Mouse (Mus musculus): ENCODE results near the gene Vmn1r209. TPM values are rescaled to one million over a fixed set of nuclear protein-coding genes. Genes with fewer than 3 reads are reported as not detected.
"Not testable (repeated sequence)": the region's sequence is repeated elsewhere in the genome, so short reads cannot be mapped to it uniquely, and the experiment has no call there.

Gene Vmn1r209
- polyA plus RNA-seq, 1 experiment from 2014 or later: not detected

DNA sequence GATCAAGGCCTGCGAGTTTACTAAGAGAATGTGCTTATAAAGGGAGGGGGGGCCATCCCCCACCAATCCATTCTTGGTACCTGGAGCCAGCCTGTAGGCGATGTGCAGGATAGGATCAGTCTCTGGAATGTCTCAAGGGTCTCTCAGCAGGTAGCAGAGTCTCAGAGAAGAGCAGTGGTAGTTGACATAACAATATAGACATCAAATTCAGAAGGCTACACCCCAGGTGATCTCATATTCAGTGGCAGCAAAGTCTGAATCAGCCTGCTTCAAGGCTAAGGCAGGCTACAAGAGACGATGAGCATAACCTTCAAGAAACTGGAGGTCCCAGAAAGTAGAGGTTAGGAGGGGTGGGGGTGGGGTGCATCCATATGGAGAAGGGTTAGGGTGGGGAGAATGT, 21.4 kb downstream of the Vmn1r209 start:
- not testable (repeated sequence) for ATAC-seq (replicated peaks; ENCODE audit: insufficient number of reproducible peaks, low FRiP score, low TSS enrichment, low read depth); H3K4me3 ChIP-seq (ENCODE audit: low read depth, low read length); H3K4me2 ChIP-seq (ENCODE audit: low read depth, low read length); H3K9ac ChIP-seq (replicated peaks; ENCODE audit: low read length); H3K36me3 ChIP-seq (replicated peaks; ENCODE audit: control insufficient read depth, insufficient read depth, low read depth, low read length); H3K27me3 ChIP-seq (ENCODE audit: control insufficient read depth, insufficient read depth, low read length); DNase-seq (ENCODE audit: low spot score); H3K9me3 ChIP-seq (replicated peaks; ENCODE audit: control insufficient read depth, low read length); H3K4me1 ChIP-seq (ENCODE audit: control insufficient read depth, insufficient read depth, low read length); H3K27ac ChIP-seq (replicated peaks; ENCODE audit: low read depth, low read length)
- 82% methylated on average over 3 of the region's 3 CpGs for WGBS

DNA sequence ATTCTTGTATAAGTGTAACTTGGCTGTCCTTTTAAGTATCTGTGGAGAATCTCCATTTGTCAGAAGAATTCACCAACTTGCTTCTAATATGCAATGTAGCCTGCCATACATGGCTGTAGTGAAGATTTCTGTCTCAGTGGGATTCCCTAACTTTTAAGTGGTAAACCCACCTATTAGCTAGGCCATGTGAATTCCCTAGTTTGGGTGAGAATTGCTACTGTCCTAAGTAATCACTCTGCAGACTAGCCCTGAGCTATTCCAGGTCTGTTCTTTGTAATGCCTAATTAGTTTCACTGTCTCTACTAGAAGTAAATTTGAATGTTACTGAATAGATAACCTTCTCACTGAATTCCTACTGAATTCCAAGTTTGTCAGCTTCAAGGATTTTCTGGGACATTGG, 25.3 kb downstream of the Vmn1r209 start:
- not testable (repeated sequence) for H3K9ac ChIP-seq (replicated peaks; ENCODE audit: low read length); H3K4me2 ChIP-seq (ENCODE audit: low read depth, low read length); H3K9me3 ChIP-seq (replicated peaks; ENCODE audit: control insufficient read depth, low read length); H3K27ac ChIP-seq (replicated peaks; ENCODE audit: low read depth, low read length); DNase-seq (ENCODE audit: low spot score); H3K4me1 ChIP-seq (ENCODE audit: control insufficient read depth, insufficient read depth, low read length); H3K36me3 ChIP-seq (replicated peaks; ENCODE audit: control insufficient read depth, insufficient read depth, low read depth, low read length); H3K27me3 ChIP-seq (ENCODE audit: control insufficient read depth, insufficient read depth, low read length); H3K4me3 ChIP-seq (ENCODE audit: low read depth, low read length); ATAC-seq (replicated peaks; ENCODE audit: insufficient number of reproducible peaks, low FRiP score, low TSS enrichment, low read depth)

DNA sequence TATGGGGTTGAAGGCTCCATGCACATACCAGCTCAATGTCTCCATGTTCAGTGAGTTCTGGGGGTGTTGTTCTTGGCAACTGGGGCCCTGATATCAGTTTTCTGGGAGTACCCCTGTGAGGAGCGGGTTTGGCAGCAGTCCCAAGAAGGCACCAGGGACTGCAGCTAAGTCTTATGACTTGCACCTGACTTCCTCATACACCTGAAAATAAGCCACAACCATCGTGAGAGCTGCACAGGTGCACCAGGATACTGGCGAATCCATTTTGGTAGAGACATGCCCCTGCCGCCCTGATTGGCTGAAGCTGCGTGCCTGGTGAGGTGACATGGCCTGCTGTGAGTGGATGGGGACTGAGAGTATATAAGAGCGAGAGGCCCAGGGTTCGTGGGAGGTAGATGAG, 32.2 kb downstream of the Vmn1r209 start, which contains the start of gene Vmn1r208:
Vmn1r208 (minus strand) TSS at position 101 of the 400 bp plus-strand sequence.
- H3K9me3 ChIP-seq (replicated peaks; ENCODE audit: control insufficient read depth, low read length); ATAC-seq (replicated peaks; ENCODE audit: insufficient number of reproducible peaks, low FRiP score, low TSS enrichment, low read depth); H3K36me3 ChIP-seq (replicated peaks; ENCODE audit: control insufficient read depth, insufficient read depth, low read depth, low read length); H3K4me3 ChIP-seq (ENCODE audit: low read depth, low read length); H3K4me1 ChIP-seq (ENCODE audit: control insufficient read depth, insufficient read depth, low read length); H3K27me3 ChIP-seq (ENCODE audit: control insufficient read depth, insufficient read depth, low read length); H3K9ac ChIP-seq (replicated peaks; ENCODE audit: low read length); H3K4me2 ChIP-seq (ENCODE audit: low read depth, low read length); DNase-seq (ENCODE audit: low spot score); H3K27ac ChIP-seq (replicated peaks; ENCODE audit: low read depth, low read length): not testable (repeated sequence)
- no CpG with 5 or more reads among the region's 7 CpGs for WGBS

DNA sequence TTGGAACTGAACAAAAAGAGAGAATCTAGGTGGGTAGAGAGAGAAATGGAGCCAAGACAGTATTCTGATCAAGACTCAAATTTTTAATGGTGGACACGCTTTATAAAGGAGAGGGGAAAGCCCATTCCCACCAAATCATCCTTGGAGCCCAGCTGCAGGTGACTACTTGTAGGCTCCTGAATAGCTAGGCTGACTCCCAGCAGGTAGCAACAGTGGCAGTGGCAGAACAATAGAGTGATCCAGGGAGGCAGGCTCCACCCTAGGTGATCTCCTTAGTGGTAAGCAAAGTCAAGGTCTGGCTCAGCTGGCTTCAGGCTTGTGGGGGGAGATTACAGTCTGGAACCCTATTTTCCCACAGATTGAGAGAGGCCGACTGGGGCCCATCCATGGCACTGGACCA, 37.9 kb downstream of the Vmn1r209 start:
- not testable (repeated sequence) for H3K4me2 ChIP-seq (ENCODE audit: low read depth, low read length); H3K27me3 ChIP-seq (ENCODE audit: control insufficient read depth, insufficient read depth, low read length); H3K4me1 ChIP-seq (ENCODE audit: control insufficient read depth, insufficient read depth, low read length); DNase-seq (ENCODE audit: low spot score); ATAC-seq (replicated peaks; ENCODE audit: insufficient number of reproducible peaks, low FRiP score, low TSS enrichment, low read depth); H3K27ac ChIP-seq (replicated peaks; ENCODE audit: low read depth, low read length); H3K9ac ChIP-seq (replicated peaks; ENCODE audit: low read length); H3K4me3 ChIP-seq (ENCODE audit: low read depth, low read length); H3K36me3 ChIP-seq (replicated peaks; ENCODE audit: control insufficient read depth, insufficient read depth, low read depth, low read length); H3K9me3 ChIP-seq (replicated peaks; ENCODE audit: control insufficient read depth, low read length)
- WGBS: 57% methylated on average over 1 of the region's 2 CpGs

Other genes with a start within 250 kb of the Vmn1r209 start
- gene Vmn1r205, start 216.7 kb downstream of the Vmn1r209 start, polyA plus RNA-seq (2014; fragmentation: Nextera tagmentation; extraction: Ambion mirVana): not detected in 2 replicates
- not detected in 2 replicates for gene Vmn1r206, start 185.4 kb downstream of the Vmn1r209 start, polyA plus RNA-seq (2014; fragmentation: Nextera tagmentation; extraction: Ambion mirVana)
- not detected in 2 replicates for gene Vmn1r207-ps, start 80.1 kb downstream of the Vmn1r209 start, polyA plus RNA-seq (2014; fragmentation: Nextera tagmentation; extraction: Ambion mirVana)
- gene Vmn1r208, start 32.3 kb downstream of the Vmn1r209 start, polyA plus RNA-seq (2014; fragmentation: Nextera tagmentation; extraction: Ambion mirVana): not detected in 2 replicates
- gene Vmn1r210, start 21.7 kb upstream of the Vmn1r209 start, polyA plus RNA-seq (2014; fragmentation: Nextera tagmentation; extraction: Ambion mirVana): not detected in 2 replicates
- gene Vmn1r211, start 47.9 kb upstream of the Vmn1r209 start, polyA plus RNA-seq (2014; fragmentation: Nextera tagmentation; extraction: Ambion mirVana): not detected in 2 replicates
- gene Vmn1r212, start 74.5 kb upstream of the Vmn1r209 start, polyA plus RNA-seq (2014; fragmentation: Nextera tagmentation; extraction: Ambion mirVana): not detected in 2 replicates
- gene Vmn1r213, start 198.0 kb upstream of the Vmn1r209 start, polyA plus RNA-seq (2014; fragmentation: Nextera tagmentation; extraction: Ambion mirVana): not detected in 2 replicates
- not detected in 2 replicates for gene Vmn1r214, start 220.7 kb upstream of the Vmn1r209 start, polyA plus RNA-seq (2014; fragmentation: Nextera tagmentation; extraction: Ambion mirVana)